Mouse (Mus musculus) thymus, adult 2 months (tissue): Measurements from ENCODE around the gene Traf3ip2.

Experiments used
- CTCF ChIP-seq: fragments of 200-500 bp; IDR thresholded peaks from 2 replicates; pipeline ENCODE4 v1.5.1; 2012; ENCODE audit warnings: mild to moderate bottlenecking, control low read depth, low read length, moderate library complexity, borderline replicate concordance; ENCODE audit not compliant: control insufficient read depth, poor library complexity, insufficient read depth; ENCODE audit errors: extremely low read depth
- POLR2A ChIP-seq: fragments of 200-500 bp; IDR thresholded peaks from 2 replicates; pipeline ENCODE4 v1.6.1; 2012; ENCODE audit warnings: mild to moderate bottlenecking, low read length, control low read depth, moderate library complexity; ENCODE audit not compliant: control insufficient read depth, poor library complexity, insufficient read depth; ENCODE audit errors: extremely low read depth

GRCm38 (mm10) chr10:39681014-39681413 lies 68.3 kb downstream of the Traf3ip2 start:
- TF ChIP-seq CTCF: no peak
- TF ChIP-seq POLR2A: no peak
